Mouse (Mus musculus) embryo, embryonic 11.5 days (tissue): Measurements from ENCODE around the gene Chd9.

Experiments
- DNase-seq: peaks from one replicate; pipeline ENCODE4 v3.0.0-alpha.2; 2012; ENCODE audit warnings: low read depth, low spot score

Chd9 gene

GRCm38 (mm10) chr8:91081911-91082310 is 253.8 kb downstream of the Chd9 start:
- no peak for DNase-seq

- DNase-seq = no peak
These were observed 254.3 kb downstream of the Chd9 start for GRCm38 (mm10) chr8:91082428-91082827.

- no peak for DNase-seq
These were observed 260.3 kb downstream of the Chd9 start for GRCm38 (mm10) chr8:91088452-91088851.

- DNase-seq = no peak
These were observed 261.4 kb downstream of the Chd9 start for GRCm38 (mm10) chr8:91089601-91090000.

- DNase-seq = no peak
These were observed 266.0 kb downstream of the Chd9 start for GRCm38 (mm10) chr8:91094135-91094534.

- DNase-seq = no peak
These were observed 270.0 kb downstream of the Chd9 start for GRCm38 (mm10) chr8:91098106-91098505.
